In the genomic region with DNA sequence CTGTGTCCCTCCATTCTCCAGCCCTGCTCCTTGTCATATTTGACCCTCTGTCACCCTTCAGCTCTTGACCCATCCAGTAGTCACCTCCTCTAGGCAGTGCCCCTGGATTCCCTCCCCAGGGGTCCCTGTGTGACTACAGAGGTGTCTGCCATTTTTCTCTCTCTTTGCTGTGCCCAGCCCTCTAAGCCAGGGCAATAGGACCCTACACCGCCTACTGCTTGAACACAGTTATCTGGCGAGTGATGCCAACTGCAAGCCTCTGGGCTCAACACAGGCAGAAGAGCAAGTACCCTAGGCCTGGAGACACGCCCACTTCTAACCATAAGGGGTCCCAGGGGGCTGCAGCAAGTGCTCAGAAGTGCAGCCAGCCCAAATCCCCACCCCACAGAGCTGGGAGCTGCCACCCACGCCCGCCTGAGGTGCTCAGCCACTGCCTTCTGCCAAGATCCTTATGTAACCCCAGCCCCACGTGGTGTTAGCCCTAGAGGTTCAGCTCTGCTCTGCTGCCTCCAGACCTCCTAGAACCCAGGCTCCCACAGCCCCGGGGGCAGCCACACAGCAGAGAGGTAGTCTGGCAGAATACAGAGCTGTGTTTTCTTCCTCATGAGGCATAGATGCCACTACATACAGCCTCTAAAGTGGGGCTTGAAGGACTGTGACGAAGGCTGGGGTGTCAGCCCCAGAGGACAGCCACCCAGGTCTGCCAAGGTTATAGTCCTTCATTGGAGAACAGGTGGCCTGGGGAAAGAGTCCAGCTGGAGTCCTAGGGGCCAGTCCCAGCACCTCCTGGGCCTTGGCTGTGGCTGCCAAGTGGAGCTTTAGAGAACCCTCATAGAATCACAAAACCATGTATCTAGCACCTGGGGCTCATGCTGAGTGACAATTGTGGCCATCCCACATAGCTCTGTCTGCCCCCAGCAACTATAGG, we compare ENCODE assay signal across 10 mouse cellular contexts. TPM values are rescaled to one million over a fixed set of nuclear protein-coding genes. Genes with fewer than 3 reads are reported as not detected.
A peak's percentile ranks its signal among the peaks of the same experiment; 100 is the strongest.
DNase-seq lines count a peak whose midpoint lies in the region; ATAC-seq and TF ChIP-seq lines count a peak whose summit lies in the region.
"Had no signal": no experiment of that assay in that cellular context is flagged by ENCODE, and none has a peak within 500 bp of the region (broad histone marks: within the 10 kb centered on the region; RNA-seq: fewer than 3 reads in every experiment).

No protein-coding gene starts in this region.

- no peak for TF ChIP-seq POLR2A in thymus, adult 2 months (IDR thresholded peaks at IDR 0.05; ENCODE audit: control insufficient read depth, extremely low read depth, insufficient read depth, low read length, poor library complexity)

- no peak overlapping the region for H3K4me3 ChIP-seq in midbrain, embryonic 13.5 days (replicated peaks)
- H3K4me3 ChIP-seq in midbrain, embryonic 16.5 days (ENCODE audit: low read depth, low read length) = no peak overlapping the region
- no peak overlapping the region for H3K4me3 ChIP-seq in thymus, adult 2 months (ENCODE audit: control insufficient read depth, insufficient read depth, low read length)
- H3K4me3 ChIP-seq: lung, embryonic 15.5 days had no signal

- DNase-seq in cerebellum, adult 11 months = peak; percentile 75
- peak; percentile 75 for DNase-seq in gastrocnemius, postnatal 25 days
- DNase-seq in left cerebral cortex, adult 8-10 months (ENCODE audit: low spot score in 2 of 2) = peak; percentile 45 to 70
- no peak for DNase-seq in yolk sac, embryonic 10.5 days (ENCODE audit: low spot score)
- no peak for DNase-seq in thymus, adult 2 months

- H3K36me3 ChIP-seq in midbrain, embryonic 13.5 days = no peaks in the 10 kb centered on the region
- H3K36me3 ChIP-seq in midbrain, embryonic 16.5 days (ENCODE audit: control insufficient read depth, insufficient read depth, low read length) = no peaks in the 10 kb centered on the region
- no peaks in the 10 kb centered on the region for H3K36me3 ChIP-seq in thymus, adult 2 months (ENCODE audit: control insufficient read depth, insufficient read depth, low read length)

- no peaks in the 10 kb centered on the region for H3K27me3 ChIP-seq in midbrain, embryonic 13.5 days
- no peaks in the 10 kb centered on the region for H3K27me3 ChIP-seq in midbrain, embryonic 16.5 days (ENCODE audit: control insufficient read depth, insufficient read depth, low read depth, low read length)
- H3K27me3 ChIP-seq in thymus, adult 2 months (ENCODE audit: control insufficient read depth, insufficient read depth, low read length) = no peaks in the 10 kb centered on the region
- H3K27me3 ChIP-seq: lung, embryonic 15.5 days had no signal

- H3K9ac ChIP-seq in midbrain, embryonic 13.5 days (replicated peaks) = no peak overlapping the region
- no peak overlapping the region for H3K9ac ChIP-seq in midbrain, embryonic 16.5 days (ENCODE audit: low read depth, low read length)
- H3K9ac ChIP-seq: lung, embryonic 15.5 days had no signal

- TF ChIP-seq CTCF in thymus, adult 2 months (IDR thresholded peaks at IDR 0.05; ENCODE audit: borderline replicate concordance, control insufficient read depth, extremely low read depth, insufficient read depth, low read length, poor library complexity) = no peak

- 0 out of 2 replicates have a peak, but pooled peaks have one; percentile 6 for ATAC-seq in midbrain, embryonic 13.5 days
- no peak for ATAC-seq in midbrain, embryonic 16.5 days
- no peak for ATAC-seq in erythroid progenitor cell, adult 5-6 weeks (replicated peaks; ENCODE audit: low FRiP score, poor library complexity, severe bottlenecking)

- H3K9me3 ChIP-seq in midbrain, embryonic 13.5 days = no peaks in the 10 kb centered on the region
- no peaks in the 10 kb centered on the region for H3K9me3 ChIP-seq in midbrain, embryonic 16.5 days (replicated peaks; ENCODE audit: control insufficient read depth, low read length, poor library complexity, severe bottlenecking)
- H3K9me3 ChIP-seq: lung, embryonic 15.5 days had no signal

- H3K27ac ChIP-seq in midbrain, embryonic 13.5 days = no peak overlapping the region
- no peak overlapping the region for H3K27ac ChIP-seq in midbrain, embryonic 16.5 days (ENCODE audit: low read length)
- no peak overlapping the region for H3K27ac ChIP-seq in thymus, adult 2 months (ENCODE audit: control insufficient read depth, insufficient read depth, low read length)
- H3K27ac ChIP-seq: lung, embryonic 15.5 days had no signal

- H3K4me1 ChIP-seq in midbrain, embryonic 13.5 days (replicated peaks) = peaks cover 5% of the 10 kb centered on the region; the same call in 1 of the 2 replicates
- H3K4me1 ChIP-seq in midbrain, embryonic 16.5 days (ENCODE audit: control insufficient read depth, insufficient read depth, low read length) = no peaks in the 10 kb centered on the region
- peaks cover 49% of the 10 kb centered on the region for H3K4me1 ChIP-seq in thymus, adult 2 months (replicated peaks; ENCODE audit: control insufficient read depth, insufficient read depth, low read length)

- H3K4me2 ChIP-seq in midbrain, embryonic 13.5 days (replicated peaks) = no peak overlapping the region
- H3K4me2 ChIP-seq in midbrain, embryonic 16.5 days (ENCODE audit: low read length) = no peak overlapping the region
- H3K4me2 ChIP-seq: lung, embryonic 15.5 days had no signal

- WGBS in midbrain, embryonic 13.5 days = 62% methylated on average over 8 of the region's 8 CpGs
- 71% methylated on average over 8 of the region's 8 CpGs for WGBS in midbrain, embryonic 16.5 days
- 70% methylated on average over 8 of the region's 8 CpGs for WGBS in thymus, adult 2 months

RNA-seq across cellular contexts. Expression of a gene that starts 35.9 kb away (rescaled TPM):
- polyA plus RNA-seq in midbrain, embryonic 13.5 days (2015; fragmentation: Nextera tagmentation; extraction: Ambion mirVana) = 2.6 and 3.7 TPM in 2 replicates
- polyA plus RNA-seq in midbrain, embryonic 16.5 days (2015; fragmentation: Nextera tagmentation; extraction: Ambion mirVana) = 4.8 and 5.1 TPM in 2 replicates
- 1 to 10 TPM; 2.4 to 2.5 TPM for total RNA-seq in gastrocnemius, postnatal 25 days (2021)
- total RNA-seq in left cerebral cortex, adult 8-10 months (2022) = 10 to 100 TPM in 1 of 4 experiments, 1 to 10 TPM in 3; 8.0 to 12.6 (median 9.3) TPM
- not detected in 2 replicates for total RNA-seq in erythroid progenitor cell, adult 5-6 weeks (2015; ENCODE audit: low replicate concordance)
- not detected in 2 replicates for total RNA-seq in erythroid progenitor cell, adult 5-6 weeks (2017; ENCODE audit: low replicate concordance)
- polyA plus RNA-seq in thymus, adult 2 months (2012; rRNA removed) = 10.5 and 12.3 TPM in 2 replicates

RNA-seq across cellular contexts. Expression of a gene that starts 47.2 kb away (rescaled TPM):
- polyA plus RNA-seq in midbrain, embryonic 13.5 days (2015; fragmentation: Nextera tagmentation; extraction: Ambion mirVana) = 0.19 and 0.82 TPM in 2 replicates
- 0.36 and 0.88 TPM in 2 replicates for polyA plus RNA-seq in midbrain, embryonic 16.5 days (2015; fragmentation: Nextera tagmentation; extraction: Ambion mirVana)
- not detected for total RNA-seq in gastrocnemius, postnatal 25 days (2021)
- under 1 TPM; 0.20 to 0.53 (median 0.43) TPM for total RNA-seq in left cerebral cortex, adult 8-10 months (2022)
- not detected in 2 replicates for total RNA-seq in erythroid progenitor cell, adult 5-6 weeks (2015; ENCODE audit: low replicate concordance)
- total RNA-seq in erythroid progenitor cell, adult 5-6 weeks (2017; ENCODE audit: low replicate concordance) = not detected in 2 replicates
- polyA plus RNA-seq in thymus, adult 2 months (2012; rRNA removed) = 0.41 and 0.69 TPM in 2 replicates
- polyA plus RNA-seq: spleen, adult 2 months had no signal

Comparison
In these comparisons a context has a peak if more than half of its experiments do, and no peak if none do; other contexts are left out.
1. DNase-seq: peak in cerebellum, adult 11 months (single experiment), gastrocnemius, postnatal 25 days (single experiment) and left cerebral cortex, adult 8-10 months (2 of 2); none in yolk sac, embryonic 10.5 days (single experiment) and thymus, adult 2 months (single experiment).